Mouse (Mus musculus): ENCODE results near the gene Hprt. TPM values are rescaled to one million over a fixed set of nuclear protein-coding genes. Genes with fewer than 3 reads are reported as not detected.

Gene Hprt
- polyA plus RNA-seq, 1 experiment from 2014 or later: 155 TPM

GRCm38 (mm10) chrX:53064406-53064805, 76.5 kb downstream of the Hprt start:
- WGBS: 78% methylated on average over 3 of the region's 3 CpGs
- peaks cover 11% of the 10 kb centered on the region; the same call in 1 of the 2 replicates for H3K4me1 ChIP-seq (ENCODE audit: insufficient read depth, low read length)
- no peaks in the 10 kb centered on the region for H3K9me3 ChIP-seq (ENCODE audit: low read length)
- ATAC-seq (ENCODE audit: low FRiP score, low TSS enrichment): no peak
- no peaks in the 10 kb centered on the region for H3K27me3 ChIP-seq (ENCODE audit: insufficient read depth, low read length)
- no peak overlapping the region for H3K4me3 ChIP-seq (ENCODE audit: low read length)
- H3K27ac ChIP-seq (ENCODE audit: low read length): no peak overlapping the region
- no peak overlapping the region for H3K4me2 ChIP-seq (replicated peaks; ENCODE audit: low read depth, low read length)
- H3K36me3 ChIP-seq (ENCODE audit: insufficient read depth, low read length): no peaks in the 10 kb centered on the region
- H3K9ac ChIP-seq (replicated peaks; ENCODE audit: low read length): no peak overlapping the region

MicroRNAs within 50 kb of the gene (microRNA counts, 519-probe panel; counts per million panel counts)
- microRNA mmu-miR-322: 4,716 counts per million, percentile 95 among the panel's probes with 10 or more counts
- 3,151 counts per million, percentile 73 among the panel's probes with 10 or more counts for microRNA mmu-miR-351
- 104 counts per million, percentile 35 among the panel's probes with 10 or more counts for microRNA mmu-miR-450a-3p
- microRNA mmu-miR-450a-5p: 4,145 counts per million, percentile 91 among the panel's probes with 10 or more counts
- microRNA mmu-miR-450b-3p: 2,996 counts per million, percentile 70 among the panel's probes with 10 or more counts
- microRNA mmu-miR-450b-5p: 104 counts per million, percentile 35 among the panel's probes with 10 or more counts
- 3,255 counts per million, percentile 76 among the panel's probes with 10 or more counts for microRNA mmu-miR-503
- microRNA mmu-miR-542-3p: 2,306 counts per million, percentile 57 among the panel's probes with 10 or more counts
- microRNA mmu-miR-542-5p: 3,099 counts per million, percentile 72 among the panel's probes with 10 or more counts

Small RNAs within 50 kb of the gene (microRNA-seq; reads per million reads assigned to microRNA genes)
- 44,976 reads per million, percentile 99 among the genes with 10 or more reads in this experiment for gene Mir322
- gene Mir351: 7,523 reads per million, percentile 95 among the genes with 10 or more reads in this experiment
- 31.3 reads per million, percentile 42 among the genes with 10 or more reads in this experiment for gene Mir450-1
- gene Mir450-2: 10.3 reads per million, percentile 29 among the genes with 10 or more reads in this experiment
- gene Mir450b: 266 reads per million, percentile 68 among the genes with 10 or more reads in this experiment
- 1,101 reads per million, percentile 80 among the genes with 10 or more reads in this experiment for gene Mir503
- gene Mir542: 835 reads per million, percentile 77 among the genes with 10 or more reads in this experiment

Other genes with a start within 250 kb of the Hprt start
- 6.3 and 7.2 TPM in 2 replicates for gene Ccdc160, start 196.9 kb upstream of the Hprt start, polyA plus RNA-seq (2015; fragmentation: Nextera tagmentation; extraction: Ambion mirVana)
- gene Phf6, start 75.9 kb upstream of the Hprt start, polyA plus RNA-seq (2015; fragmentation: Nextera tagmentation; extraction: Ambion mirVana): 46.4 and 46.9 TPM in 2 replicates

Data from kidney, embryonic 16.5 days (tissue).